Mouse (Mus musculus) hindlimb bud, embryonic 11.5 days (tissue): Measurements from ENCODE around the gene Ifna2.

ENCODE experiments used
- DNase-seq: peaks from one replicate; pipeline ENCODE4 v3.0.0-alpha.2; 2012; ENCODE audit warnings: low read depth, low spot score; ENCODE audit errors: extremely low spot score

Ifna2 gene

GRCm38 (mm10) chr4:88683812-88684211 lies at the start of gene Ifna2:
Ifna2 (minus strand) TSS chr4:88683912.
- DNase-seq, result no peak

DNA sequence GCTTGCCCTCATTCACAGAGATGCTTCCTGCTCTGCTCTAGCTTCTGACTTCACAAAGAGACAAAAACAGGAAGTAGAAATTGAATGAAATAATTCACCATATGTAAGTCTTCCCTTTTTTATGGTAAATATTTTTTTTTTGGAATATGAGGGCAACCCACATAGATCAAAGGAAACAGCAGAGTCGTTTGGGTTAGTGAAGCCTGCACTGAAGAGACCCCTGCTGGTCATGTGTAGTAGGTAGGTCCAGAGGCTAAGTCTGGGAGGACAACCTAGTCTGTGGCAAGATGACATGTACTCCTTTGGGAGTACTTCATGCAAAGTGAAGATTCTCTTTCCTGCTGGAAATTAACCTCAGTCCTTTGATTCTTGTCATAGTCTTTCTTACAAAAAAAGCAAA lies 43.6 kb upstream of the Ifna2 start:
- no peak for DNase-seq

- no peak for DNase-seq
These were observed 43.0 kb upstream of the Ifna2 start for GRCm38 (mm10) chr4:88726727-88727126.

DNA sequence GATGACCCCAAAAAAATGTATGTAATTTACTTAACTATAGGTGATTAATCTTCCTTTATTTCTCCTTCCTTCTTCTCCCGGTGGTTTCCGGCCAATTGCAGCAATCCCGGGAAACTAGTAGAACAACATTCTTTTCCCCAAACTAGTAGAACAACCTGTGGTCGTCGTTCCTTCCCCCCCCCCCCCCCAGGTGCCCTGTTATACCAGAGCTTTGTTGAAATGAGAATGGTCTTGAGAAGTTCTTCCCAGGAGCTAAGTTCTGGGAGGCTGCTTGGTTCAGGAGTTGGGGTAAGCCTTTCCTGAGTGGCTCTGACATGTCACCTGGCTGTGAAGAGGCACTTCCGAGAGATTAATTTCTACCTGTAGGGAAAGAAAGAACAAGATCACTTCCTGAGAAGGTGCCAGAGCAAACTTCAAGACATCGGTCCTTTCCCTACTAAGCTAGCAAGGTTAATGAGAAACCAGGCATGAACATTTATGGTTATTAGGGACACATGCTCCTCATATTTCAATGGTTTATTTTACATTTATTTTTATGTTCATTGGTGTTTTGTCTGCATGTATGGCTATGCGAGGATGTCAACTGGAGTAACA lies 39.9 kb upstream of the Ifna2 start:
- DNase-seq, result no peak

DNA sequence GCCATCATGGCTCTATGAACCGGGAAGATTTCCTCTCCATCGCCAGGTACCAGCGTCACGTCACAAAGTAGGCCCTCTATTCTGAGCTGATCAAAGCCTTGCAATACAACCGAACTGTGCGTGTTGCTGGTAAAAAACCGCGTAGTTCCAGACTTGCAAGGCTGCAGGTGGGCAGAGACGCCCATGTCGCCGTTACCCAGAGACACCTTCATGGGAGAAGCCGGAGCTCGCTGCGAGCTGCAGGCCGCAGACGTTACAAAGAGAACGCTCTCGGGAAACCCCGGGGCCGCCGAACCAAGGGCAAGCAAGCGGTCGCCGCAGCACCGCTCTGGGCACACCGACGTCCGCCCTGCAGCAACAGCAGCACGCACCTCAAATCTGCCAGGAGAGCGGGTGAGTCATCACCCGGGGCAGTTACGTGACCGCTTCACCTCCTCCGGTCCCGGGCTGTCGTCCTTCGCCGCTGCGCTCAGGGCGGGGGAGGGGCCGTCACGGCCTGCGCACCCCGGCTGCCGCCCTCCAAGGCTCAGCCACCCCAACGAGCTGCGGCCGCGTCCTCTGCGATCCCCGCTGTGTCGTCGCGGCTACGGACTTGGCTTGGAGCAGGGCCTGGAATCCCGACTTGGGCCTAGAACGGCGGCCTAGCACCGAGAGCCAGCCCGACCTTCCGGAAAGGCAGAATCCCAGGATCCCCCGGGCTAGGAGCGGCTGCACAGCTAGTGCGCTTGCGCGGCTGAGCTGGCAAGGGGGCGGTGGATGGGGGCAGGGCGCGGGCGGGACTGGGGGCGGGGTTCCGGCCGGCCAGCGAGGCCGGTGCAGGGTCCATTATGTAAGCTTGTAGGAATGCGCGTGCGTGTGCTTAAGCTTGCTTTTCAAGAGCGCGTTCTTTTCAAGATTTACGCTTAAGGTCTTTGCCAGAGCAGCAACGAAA lies 38.3 kb upstream of the Ifna2 start, which contains the start of the genes Gm26566 and Klhl9:
Gene Gm26566, plus strand, starts transcription at position 15 of the 931 bp plus-strand sequence.
Gene Klhl9, minus strand, starts transcription at position 675 of the 931 bp plus-strand sequence.
- DNase-seq, result peak; percentile 73

DNA sequence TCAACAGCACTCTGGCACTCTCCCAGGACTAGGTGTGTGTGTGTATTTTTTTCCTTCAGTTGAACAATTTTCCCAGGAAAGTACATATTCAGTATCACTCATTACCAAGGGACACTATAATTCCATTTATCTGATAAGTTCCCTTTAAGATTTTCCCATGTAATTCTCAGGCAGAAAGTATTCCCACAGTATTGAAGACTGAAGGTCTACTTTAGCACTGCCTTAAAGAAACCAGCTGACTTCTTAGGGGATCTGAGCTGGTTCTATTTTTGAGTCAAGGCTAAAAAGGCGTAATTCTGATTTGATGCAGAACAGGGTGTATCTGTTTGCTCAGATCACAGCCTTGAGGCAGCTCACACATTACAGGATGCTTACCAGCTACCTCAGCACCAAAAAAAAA lies 35.0 kb upstream of the Ifna2 start:
- no peak for DNase-seq

DNA sequence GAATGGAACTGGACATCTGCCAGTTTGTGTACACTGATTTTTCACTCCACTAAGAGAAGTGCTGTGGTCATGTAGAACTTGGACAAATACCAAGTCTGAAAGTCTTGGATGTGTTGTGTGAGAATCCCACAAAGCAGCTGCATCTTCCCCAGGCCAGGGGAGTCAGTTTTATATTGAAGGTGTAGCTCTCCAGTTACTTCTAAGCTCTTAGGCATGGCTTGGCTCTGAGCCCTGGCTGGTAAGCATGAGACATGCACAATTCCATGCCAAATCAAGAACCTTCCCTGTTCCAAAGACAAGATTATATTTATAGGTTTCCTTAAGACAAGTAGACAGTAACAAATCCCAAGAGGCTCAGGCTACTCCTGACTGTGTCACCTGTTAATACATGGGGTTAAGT lies 31.3 kb upstream of the Ifna2 start:
- no peak for DNase-seq

DNA sequence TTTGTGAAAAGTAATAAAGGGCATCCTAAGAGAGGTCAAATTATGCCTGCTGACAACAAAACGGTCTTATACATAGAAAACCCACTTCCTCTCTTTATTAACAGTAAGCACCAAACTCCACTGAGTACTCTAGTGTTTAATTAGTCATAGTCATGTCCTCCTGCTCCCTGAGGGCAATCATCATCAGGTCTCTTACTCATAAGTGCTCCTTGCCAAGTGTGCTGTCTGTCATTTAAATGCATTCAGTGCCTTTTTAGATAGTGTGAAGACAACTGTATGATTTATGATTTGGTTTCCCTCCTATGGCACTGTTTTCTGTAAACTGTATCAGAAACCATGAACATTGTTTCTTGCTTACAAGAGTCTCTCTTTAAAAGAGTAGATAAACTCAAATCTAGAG lies 30.6 kb upstream of the Ifna2 start:
- no peak for DNase-seq

DNA sequence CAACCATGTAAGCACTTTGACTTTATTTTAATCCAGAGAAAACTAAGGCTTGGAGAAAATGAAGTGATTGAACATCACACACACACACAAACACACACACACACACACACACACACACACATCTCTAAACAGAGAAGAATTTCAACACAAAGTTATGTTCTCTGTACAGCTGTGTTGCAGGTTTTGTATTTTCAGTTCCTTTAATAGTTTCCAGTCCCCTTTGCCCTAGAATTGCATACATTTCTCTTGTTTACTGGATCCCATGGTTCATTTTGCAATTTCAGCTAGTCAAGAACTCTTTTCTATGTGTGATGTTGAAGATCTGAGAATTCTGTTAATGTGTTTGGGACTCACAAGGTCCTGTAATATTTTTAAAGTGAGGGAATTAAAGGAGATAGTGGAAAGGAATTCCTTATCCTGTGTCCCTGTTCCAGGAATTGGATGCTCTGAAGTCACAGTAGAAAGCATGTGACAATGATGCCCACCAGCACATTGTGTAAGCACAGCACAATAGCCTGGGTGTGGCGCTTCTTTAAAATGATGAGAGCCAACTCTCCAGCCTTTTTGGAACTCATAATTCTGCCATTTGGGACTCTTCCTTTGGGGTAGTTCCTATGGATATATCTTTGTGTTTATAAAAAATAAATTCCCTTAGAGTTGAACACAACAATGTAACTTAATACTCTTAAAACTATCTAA lies 23.6 kb upstream of the Ifna2 start:
- no peak for DNase-seq

GRCm38 (mm10) chr4:88705924-88706323 lies 22.2 kb upstream of the Ifna2 start:
- no peak for DNase-seq

DNA sequence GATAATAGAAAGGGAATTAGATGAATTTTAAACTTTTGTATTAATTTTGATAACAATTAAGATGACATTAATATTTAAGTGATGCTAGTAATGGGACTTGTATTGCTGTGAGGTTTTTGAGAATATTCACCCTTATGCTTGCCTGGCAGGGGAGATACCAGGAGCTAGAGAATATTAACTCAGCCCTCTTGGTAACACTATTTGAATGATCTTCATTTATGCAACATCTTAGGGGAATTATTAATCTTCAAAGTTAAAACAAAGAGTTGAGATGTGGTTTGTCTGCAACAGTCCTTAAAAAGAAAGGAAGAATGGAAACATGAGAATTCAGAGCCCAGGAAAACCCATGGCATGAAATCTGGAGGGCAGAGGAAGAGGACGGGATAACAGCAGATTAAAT lies 15.6 kb upstream of the Ifna2 start:
- no peak for DNase-seq

GRCm38 (mm10) chr4:88698781-88699180 lies 15.1 kb upstream of the Ifna2 start:
- no peak for DNase-seq

- DNase-seq, result no peak
These were observed 14.0 kb upstream of the Ifna2 start for GRCm38 (mm10) chr4:88697753-88698152.

DNA sequence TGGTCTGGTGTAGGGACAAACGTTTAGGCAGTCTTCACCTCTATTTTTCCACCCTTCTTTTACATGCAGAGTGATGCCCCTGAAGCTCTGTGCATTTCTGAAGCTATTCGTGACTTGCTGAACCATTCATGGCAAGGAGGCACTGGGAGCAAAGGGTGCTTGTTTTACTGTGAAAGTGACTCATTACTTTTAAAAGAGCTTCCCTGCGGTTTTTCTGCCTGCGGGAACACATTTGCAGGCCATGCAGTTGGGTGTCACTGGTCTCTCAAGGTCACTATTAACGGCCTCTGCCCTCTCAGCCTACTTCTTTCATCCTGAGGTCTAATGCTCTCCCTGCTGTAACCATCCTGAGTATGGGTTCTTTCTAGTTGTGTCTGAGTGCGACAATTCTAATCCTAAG lies 13.4 kb upstream of the Ifna2 start:
- DNase-seq, result no peak

- peak; percentile 41 for DNase-seq
These were observed 12.6 kb upstream of the Ifna2 start for GRCm38 (mm10) chr4:88696237-88696884.

DNA sequence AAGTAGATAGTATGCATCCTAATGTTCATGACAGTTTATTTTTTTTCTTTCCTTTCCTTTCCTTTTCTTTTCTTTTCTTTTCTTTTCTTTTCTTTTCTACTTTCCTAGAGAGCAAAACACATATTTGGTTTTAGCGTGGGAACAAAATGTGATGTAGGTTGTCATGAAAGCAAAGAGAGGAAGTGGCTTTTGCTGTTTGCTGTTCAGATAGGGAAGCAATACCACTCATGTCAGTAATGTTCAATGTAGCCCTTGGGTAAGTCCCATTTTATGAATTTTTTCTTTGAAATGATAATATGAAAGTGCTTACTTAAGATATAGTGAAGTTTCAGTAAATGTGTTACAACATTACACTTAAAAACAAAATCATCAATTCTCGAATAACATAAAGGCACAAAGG lies 9.7 kb upstream of the Ifna2 start:
- DNase-seq, result no peak

- no peak for DNase-seq
These were observed 8.8 kb upstream of the Ifna2 start for GRCm38 (mm10) chr4:88692537-88692936.

DNA sequence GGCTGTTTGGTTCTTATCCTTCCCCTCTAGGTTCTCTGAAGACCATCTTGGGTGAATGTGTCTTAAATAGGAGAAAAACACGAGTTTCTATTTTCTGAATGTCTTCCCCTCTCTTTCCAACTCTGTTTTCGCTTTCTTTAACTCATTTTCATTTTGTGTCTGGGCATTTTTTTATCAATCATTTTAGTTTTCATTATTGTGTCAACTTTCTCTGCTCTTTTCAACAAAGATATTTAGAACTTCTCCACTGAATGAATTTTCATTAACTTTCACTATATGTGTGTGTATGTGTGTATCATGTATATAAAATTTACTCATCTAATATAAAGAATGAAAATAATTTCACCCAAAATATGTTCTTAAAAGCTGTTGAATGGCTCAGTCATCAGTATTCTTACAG lies 7.5 kb upstream of the Ifna2 start, which contains the start of gene Ifnab:
Gene Ifnab, minus strand, starts transcription at position 101 of the 400 bp plus-strand sequence.
- no peak for DNase-seq

DNA sequence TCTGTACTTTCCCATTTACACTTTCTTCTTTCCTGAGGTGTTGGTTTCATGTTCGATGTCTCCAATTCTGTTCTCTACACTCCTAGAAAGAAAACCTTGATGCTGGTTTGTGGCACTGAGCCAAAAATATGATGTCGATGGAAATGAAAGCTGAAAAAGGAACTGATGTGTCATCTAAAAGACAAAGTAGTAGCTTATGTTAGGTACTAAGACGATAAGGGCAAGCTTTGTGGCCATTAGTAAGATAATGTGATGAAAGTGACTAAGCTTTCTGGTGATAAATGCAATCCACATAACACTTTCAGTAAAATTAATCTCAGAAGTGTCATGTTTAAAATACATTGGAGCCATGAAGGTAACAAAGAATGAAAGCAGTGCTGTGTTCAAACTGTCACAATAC lies 2.4 kb downstream of the Ifna2 start:
- DNase-seq, result no peak

GRCm38 (mm10) chr4:88680362-88680761 lies 3.4 kb downstream of the Ifna2 start:
- DNase-seq, result no peak

DNA sequence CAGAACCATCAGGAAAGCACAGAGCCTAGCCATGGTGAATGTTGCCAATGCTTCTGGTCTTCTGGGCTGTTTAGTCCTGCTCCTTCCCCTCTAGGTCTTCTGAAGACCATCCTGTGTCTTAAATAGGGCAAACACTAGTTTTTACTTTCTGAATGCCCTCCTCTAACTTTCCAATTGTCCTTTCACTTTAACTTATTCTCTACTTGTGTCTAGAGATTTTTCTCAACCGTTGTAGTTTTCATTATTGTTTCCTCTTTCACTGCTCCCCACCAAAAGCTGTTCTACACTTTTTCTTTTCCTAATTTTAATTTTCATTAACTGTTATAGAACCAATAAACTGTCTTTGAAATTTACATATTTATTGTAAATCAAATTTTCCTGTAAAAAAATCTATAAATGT lies 6.9 kb downstream of the Ifna2 start, which contains the start of gene Ifna16:
Gene Ifna16, minus strand, starts transcription at position 101 of the 400 bp plus-strand sequence.
- DNase-seq, result no peak
